Mouse (Mus musculus) embryonic facial prominence, embryonic 11.5 days (tissue): ENCODE results near the gene Rdh16f1. TPM values are rescaled to one million over a fixed set of nuclear protein-coding genes. Genes with fewer than 3 reads are reported as not detected.
"Not testable (repeated sequence)": the region's sequence is repeated elsewhere in the genome, so short reads cannot be mapped to it uniquely, and the experiment has no call there.

Experiments
- ATAC-seq: fragments of 200-750 bp; cut with Nextera tagmentation; replicated peaks from 2 replicates; pipeline ENCODE4 v1.8.0; 2017; ENCODE audit warnings: low read depth; ENCODE audit not compliant: insufficient number of reproducible peaks, low FRiP score, low TSS enrichment
- DNase-seq: peaks from one replicate; pipeline ENCODE4 v3.0.0-alpha.2; 2015; ENCODE audit warnings: low spot score
- H3K27ac ChIP-seq: fragments of 300-500 bp; sonication (generic); replicated peaks from 2 replicates; pipeline ENCODE4 v1.5.1; 2014; ENCODE audit warnings: mild to moderate bottlenecking, low read depth, low read length, control low read depth
- H3K27me3 ChIP-seq: fragments of 300-500 bp; sonication (generic); 2 replicates; pipeline ENCODE4 v1.6.1; 2014; ENCODE audit warnings: mild to moderate bottlenecking, low read length, moderate library complexity, mixed read lengths; ENCODE audit not compliant: control insufficient read depth, insufficient read depth
- H3K36me3 ChIP-seq: fragments of 300-500 bp; sonication (generic); replicated peaks from 2 replicates; pipeline ENCODE4 v1.6.1; 2014; ENCODE audit warnings: low read depth, mild to moderate bottlenecking, low read length, moderate library complexity, mixed read lengths; ENCODE audit not compliant: control insufficient read depth, insufficient read depth
- H3K4me1 ChIP-seq: fragments of 300-500 bp; sonication (generic); 2 replicates; pipeline ENCODE4 v1.6.1; 2014; ENCODE audit warnings: low read length, mixed read lengths; ENCODE audit not compliant: control insufficient read depth, insufficient read depth
- H3K4me2 ChIP-seq: fragments of 300-500 bp; sonication (generic); 2 replicates; pipeline ENCODE4 v1.6.1; 2014; ENCODE audit warnings: low read depth, mild to moderate bottlenecking, control low read depth, low read length, moderate library complexity
- H3K4me3 ChIP-seq: fragments of 300-500 bp; sonication (generic); 2 replicates; pipeline ENCODE4 v1.5.1; 2014; ENCODE audit warnings: low read depth, low read length, control low read depth
- H3K9ac ChIP-seq: fragments of 300-500 bp; sonication (generic); replicated peaks from 2 replicates; pipeline ENCODE4 v1.6.1; 2014; ENCODE audit warnings: mild to moderate bottlenecking, control low read depth, low read length
- H3K9me3 ChIP-seq: fragments of 300-500 bp; sonication (generic); replicated peaks from 2 replicates; pipeline ENCODE4 v1.6.1; 2016; ENCODE audit warnings: mild to moderate bottlenecking, low read length, inconsistent platforms, mixed read lengths; ENCODE audit not compliant: control insufficient read depth
- WGBS: fragments of 180-500 bp; shearing (Covaris S2); extraction: QIAGEN DNeasy Blood & Tissue Kit; methylation state at CpG from one replicate; pipeline ENCODE4 v1.1.7; 2014; 5-methylcytosine and 5-hydroxymethylcytosine counted together
- polyA plus RNA-seq: library from polyadenylated mRNA; unstranded; fragments of >200 nt; fragmentation: Nextera tagmentation; extraction: Ambion mirVana; gene quantifications from 2 replicates; pipeline ENCODE4 v1.2.1, GENCODE M21; 2014

Gene Rdh16f1
- polyA plus RNA-seq, 1 experiment from 2014 or later: not detected

DNA sequence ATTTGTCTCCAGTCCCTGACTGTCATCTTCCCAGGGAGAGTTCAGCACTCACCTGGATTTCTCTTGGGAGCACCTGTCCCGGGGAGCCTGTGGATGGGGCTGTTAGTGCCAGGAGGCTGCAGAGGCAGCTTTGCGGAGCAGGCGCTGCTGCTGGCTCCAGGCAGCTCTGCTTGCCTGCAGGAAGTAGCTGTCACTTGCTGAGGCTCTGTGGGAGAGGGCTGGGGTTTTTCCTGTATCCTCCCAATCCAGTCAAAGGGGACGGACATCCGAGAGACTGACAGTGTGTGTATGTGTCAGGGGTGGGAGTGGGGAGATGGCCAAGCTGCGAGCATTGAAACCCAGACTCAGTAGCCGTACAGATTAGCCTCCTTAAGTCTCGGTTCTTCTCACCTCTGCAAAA, 8.0 kb upstream of the Rdh16f1 start, which contains the start of gene Gpr182:
TSS of gene Gpr182 (minus strand) at position 185 of the 400 bp plus-strand sequence.
- DNase-seq (no peak), ATAC-seq (no peak)
- Histone ChIP-seq H3K9ac (no peak within 1 kb of the TSS), H3K4me3 (no peak within 1 kb of the TSS), H3K4me1 (no peaks in the 10 kb centered on the region), H3K9me3 (no peaks in the 10 kb centered on the region), H3K27ac (no peak within 1 kb of the TSS), H3K36me3 (0 out of 2 replicates have a peak, but pooled peaks cover 2% of the 10 kb centered on the region), H3K4me2 (no peak within 1 kb of the TSS), H3K27me3 (no peaks in the 10 kb centered on the region)
- 41% methylated on average over 8 of the region's 8 CpGs for WGBS

DNA sequence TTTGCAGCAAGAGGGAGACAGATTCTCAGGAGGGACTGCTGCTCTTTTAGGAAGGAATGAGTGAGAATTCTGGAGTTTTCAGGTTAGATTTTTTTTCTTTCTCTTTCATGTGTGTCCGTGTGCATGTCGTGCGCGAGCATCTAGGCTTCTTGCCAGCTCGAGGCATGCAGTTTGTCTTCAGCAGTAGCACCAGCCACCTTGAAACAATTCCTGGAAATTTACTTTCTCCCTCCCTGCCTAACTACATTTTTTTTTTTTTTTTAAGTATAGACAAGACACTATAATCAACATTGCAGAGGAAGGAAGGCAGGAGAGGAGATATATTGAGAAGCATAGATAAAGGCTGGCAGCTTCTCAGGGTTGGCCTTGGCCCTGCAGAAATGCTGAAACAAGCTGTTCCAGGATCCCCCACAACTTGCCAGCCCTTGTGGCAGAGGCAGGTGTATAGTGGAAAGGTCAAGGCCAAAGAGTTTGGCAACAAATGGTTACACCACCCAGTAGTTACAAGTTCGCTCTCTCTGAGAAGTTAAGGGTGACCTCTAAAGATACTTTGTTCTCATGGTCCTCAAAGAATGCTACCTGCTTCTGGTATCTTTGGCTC, 4.9 kb upstream of the Rdh16f1 start:
- H3K36me3 ChIP-seq: no peaks in the 10 kb centered on the region
- no peaks in the 10 kb centered on the region for H3K4me1 ChIP-seq
- WGBS: 87% methylated on average over 6 of the region's 6 CpGs
- DNase-seq (no peak), ATAC-seq (no peak)
- H3K4me2 ChIP-seq: no peak overlapping the region
- no peaks in the 10 kb centered on the region for H3K27me3 ChIP-seq
- H3K27ac ChIP-seq: no peak overlapping the region
- no peak overlapping the region for H3K4me3 ChIP-seq
- no peaks in the 10 kb centered on the region for H3K9me3 ChIP-seq
- no peak overlapping the region for H3K9ac ChIP-seq

DNA sequence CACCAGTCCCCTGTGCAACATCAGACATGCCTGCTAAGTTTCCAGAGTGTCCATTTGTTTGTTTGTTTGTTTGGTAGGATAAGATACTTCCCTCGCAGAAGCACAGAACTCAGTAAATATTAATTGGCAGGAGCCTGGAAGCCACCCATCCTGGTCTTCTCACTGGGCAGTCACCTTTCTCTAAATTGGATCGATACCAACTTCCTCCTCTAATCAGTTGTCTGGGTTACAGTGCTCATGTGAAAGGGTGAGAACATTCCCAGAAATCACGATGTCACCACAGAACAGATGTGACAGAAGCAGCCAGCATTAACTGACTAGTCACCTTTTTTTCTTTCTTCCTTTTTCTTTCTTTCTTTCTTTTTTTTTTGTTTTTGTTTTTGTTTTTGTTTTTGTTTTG, 4.3 kb upstream of the Rdh16f1 start:
- no peak for ATAC-seq
- DNase-seq: no peak
- H3K4me2 ChIP-seq: no peak overlapping the region
- no peaks in the 10 kb centered on the region for H3K36me3 ChIP-seq
- no peak overlapping the region for H3K27ac ChIP-seq
- no peaks in the 10 kb centered on the region for H3K9me3 ChIP-seq
- H3K4me1 ChIP-seq: no peaks in the 10 kb centered on the region
- H3K4me3 ChIP-seq: no peak overlapping the region
- H3K27me3 ChIP-seq: no peaks in the 10 kb centered on the region
- H3K9ac ChIP-seq: no peak overlapping the region
- 81% methylated on average over 3 of the region's 3 CpGs for WGBS

DNA sequence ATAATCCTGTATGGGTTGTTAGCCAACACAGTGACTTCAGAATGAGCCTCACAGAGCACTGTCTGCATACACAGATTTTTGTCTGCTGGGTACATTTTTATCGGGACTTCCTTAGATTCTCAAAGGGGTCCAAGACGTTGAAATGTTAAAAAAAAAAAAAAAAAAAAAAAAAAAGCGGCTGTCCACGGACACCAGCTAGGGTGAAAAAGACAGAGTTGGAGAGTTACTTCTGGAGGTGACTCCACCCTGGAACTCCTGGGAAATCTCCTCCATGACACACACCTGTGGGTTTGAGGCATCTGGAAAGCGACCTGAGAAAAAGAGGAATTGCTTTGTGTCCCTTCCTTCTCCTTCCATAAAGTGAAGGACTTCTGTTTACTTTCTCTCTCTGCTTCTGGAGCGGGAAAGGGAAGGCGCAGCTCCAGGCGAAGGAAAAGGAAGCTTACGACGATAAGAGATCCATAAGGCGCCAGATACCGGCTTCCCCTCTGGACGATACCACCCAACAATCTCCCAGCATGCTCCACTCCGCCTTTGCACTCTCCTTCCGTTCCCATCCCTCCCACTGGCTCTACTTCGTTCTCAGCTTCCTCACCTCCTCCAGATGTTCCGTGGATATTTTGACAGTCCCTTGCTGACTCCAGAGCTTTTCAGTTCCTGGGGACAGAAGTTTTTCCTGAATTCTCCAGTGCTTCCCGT, 3.7 kb upstream of the Rdh16f1 start:
- WGBS: 51% methylated on average over 18 of the region's 18 CpGs
- H3K27me3 ChIP-seq: no peaks in the 10 kb centered on the region
- no peak overlapping the region for H3K9ac ChIP-seq
- H3K9me3 ChIP-seq: no peaks in the 10 kb centered on the region
- DNase-seq (no peak), ATAC-seq (no peak)
- H3K27ac ChIP-seq: no peak overlapping the region
- H3K4me2 ChIP-seq: peak overlapping the region; percentile 11
- no peaks in the 10 kb centered on the region for H3K4me1 ChIP-seq
- H3K4me3 ChIP-seq: no peak overlapping the region
- no peaks in the 10 kb centered on the region for H3K36me3 ChIP-seq

DNA sequence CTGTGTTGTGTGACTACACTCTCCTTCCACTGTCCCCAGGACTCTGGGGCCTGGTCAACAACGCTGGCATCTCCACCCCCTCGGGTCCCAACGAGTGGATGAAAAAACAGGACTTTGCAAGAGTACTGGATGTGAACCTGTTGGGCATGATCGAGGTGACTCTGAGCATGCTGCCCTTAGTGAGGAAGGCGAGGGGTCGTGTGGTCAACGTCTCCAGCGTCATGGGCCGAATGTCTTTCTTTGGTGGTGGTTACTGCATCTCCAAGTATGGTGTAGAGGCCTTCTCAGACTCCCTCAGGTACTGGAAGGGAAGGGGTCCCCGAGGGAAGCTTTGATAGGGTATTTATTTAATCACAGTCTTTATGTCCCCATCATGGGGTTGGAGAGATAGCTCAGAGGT, 3.3 kb downstream of the Rdh16f1 start:
- 83% methylated on average over 10 of the region's 10 CpGs for WGBS
- not testable (repeated sequence) for DNase-seq, H3K27ac ChIP-seq, H3K9me3 ChIP-seq, H3K27me3 ChIP-seq, ATAC-seq, H3K9ac ChIP-seq, H3K4me3 ChIP-seq, H3K36me3 ChIP-seq, H3K4me2 ChIP-seq, H3K4me1 ChIP-seq

DNA sequence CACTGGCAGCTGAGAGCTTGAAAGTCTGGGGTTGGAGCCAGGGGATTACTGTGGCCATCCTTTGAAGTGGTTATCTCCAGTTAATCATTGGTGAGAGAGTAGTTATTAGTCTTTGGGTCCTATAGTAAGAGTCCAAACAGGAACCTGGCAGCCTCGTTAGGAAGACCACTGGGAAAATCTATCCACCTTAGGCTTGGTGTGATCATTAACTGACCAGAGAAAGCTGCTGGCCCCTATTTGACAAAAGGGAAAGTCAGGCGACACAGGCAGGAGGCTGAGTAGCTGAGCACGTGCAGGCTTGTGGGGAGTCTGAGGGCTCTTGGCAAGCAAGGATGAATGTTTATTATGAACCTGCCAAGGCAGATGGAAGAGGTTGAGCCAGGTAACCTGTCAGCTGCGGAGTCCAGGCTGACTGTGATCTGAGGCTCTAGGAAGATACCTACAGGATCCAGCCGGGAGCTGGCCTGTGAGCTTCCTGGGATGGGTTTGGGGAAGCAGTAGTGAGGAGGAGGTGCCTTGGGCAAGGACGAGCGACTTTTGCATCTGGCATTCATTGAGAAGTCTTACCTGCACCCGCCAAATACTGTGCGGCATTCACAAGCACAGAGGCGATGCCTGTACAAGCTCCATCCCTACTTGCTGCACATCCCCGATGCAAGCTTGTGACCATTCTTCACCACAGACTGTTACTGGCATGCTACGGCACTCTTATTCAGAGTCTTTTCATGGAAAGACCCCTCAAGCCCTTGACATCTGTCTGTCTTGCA, 4.5 kb downstream of the Rdh16f1 start:
- DNase-seq (no peak), ATAC-seq (no peak)
- WGBS: 71% methylated on average over 12 of the region's 12 CpGs
- Histone ChIP-seq H3K36me3 (no peaks in the 10 kb centered on the region), H3K9me3 (no peaks in the 10 kb centered on the region), H3K27me3 (no peaks in the 10 kb centered on the region), H3K27ac (no peak overlapping the region), H3K9ac (no peak overlapping the region), H3K4me1 (no peaks in the 10 kb centered on the region), H3K4me2 (no peak overlapping the region), H3K4me3 (no peak overlapping the region)

DNA sequence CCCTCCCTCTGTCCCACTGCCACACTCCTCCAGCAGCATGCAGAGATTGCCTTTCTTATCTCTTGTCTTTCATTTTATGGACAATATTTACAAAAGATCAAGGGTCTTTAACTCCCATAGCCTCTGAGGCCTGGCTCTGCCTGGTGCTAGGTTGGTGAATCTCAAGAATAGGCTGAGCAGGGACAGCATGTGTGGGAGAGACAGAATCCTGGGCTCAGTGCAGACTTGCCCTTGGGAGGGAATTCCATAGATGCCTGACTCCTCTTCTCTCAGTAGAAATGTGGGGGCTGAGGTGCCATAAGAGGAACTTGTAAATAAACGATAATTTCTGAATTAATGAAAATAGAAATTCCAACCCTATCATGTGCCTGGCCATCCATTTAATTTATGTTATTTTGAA, 7.0 kb downstream of the Rdh16f1 start:
- Histone ChIP-seq H3K4me2 (no peak overlapping the region), H3K27ac (no peak overlapping the region), H3K9me3 (no peaks in the 10 kb centered on the region), H3K36me3 (no peaks in the 10 kb centered on the region), H3K9ac (no peak overlapping the region), H3K27me3 (no peaks in the 10 kb centered on the region), H3K4me1 (no peaks in the 10 kb centered on the region), H3K4me3 (no peak overlapping the region)
- ATAC-seq: no peak
- 85% methylated on average over 1 of the region's 1 CpGs for WGBS
- DNase-seq: no peak

DNA sequence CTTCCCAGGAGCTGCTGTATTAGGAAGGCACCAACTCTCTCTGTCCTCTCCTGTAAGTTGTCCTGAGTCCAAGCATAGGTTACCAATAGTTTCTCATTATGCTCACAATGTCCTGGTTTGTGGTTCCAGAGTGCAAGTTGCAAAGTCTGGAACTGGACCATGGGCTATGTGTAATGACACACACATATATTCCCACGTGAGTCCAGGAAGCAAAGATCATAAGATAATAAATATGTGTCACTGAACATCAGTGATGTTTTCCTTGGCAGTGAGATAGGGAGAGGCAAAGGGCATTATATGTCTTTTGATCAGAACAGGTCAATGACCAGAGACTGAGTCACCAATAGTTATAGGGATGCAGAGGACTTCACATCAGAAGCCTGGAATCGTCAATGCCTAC, 16.4 kb downstream of the Rdh16f1 start, which contains the start of gene Rdh9:
TSS of gene Rdh9 (plus strand) at position 376 of the 400 bp plus-strand sequence.
- Histone ChIP-seq H3K4me3 (no peak within 1 kb of the TSS), H3K36me3 (no peaks in the 10 kb centered on the region), H3K9me3 (no peaks in the 10 kb centered on the region), H3K27me3 (no peaks in the 10 kb centered on the region), H3K4me1 (no peaks in the 10 kb centered on the region), H3K9ac (no peak within 1 kb of the TSS), H3K4me2 (no peak within 1 kb of the TSS), H3K27ac (no peak within 1 kb of the TSS)
- DNase-seq: no peak
- no peak for ATAC-seq
- WGBS: 86% methylated on average over 2 of the region's 2 CpGs
